Mouse (Mus musculus) regulatory T cell (primary cell): ENCODE measurements around the gene Il27ra.

Experiments
- in situ Hi-C: fragments of 300-600 bp; cut with MboI, MseI; formaldehyde crosslinking; loops from one replicate; pipeline ENCODE4 v1.15.1; 2025; ENCODE audit warnings: high pct_unique_total_duplicates

The Il27ra gene

DNA sequence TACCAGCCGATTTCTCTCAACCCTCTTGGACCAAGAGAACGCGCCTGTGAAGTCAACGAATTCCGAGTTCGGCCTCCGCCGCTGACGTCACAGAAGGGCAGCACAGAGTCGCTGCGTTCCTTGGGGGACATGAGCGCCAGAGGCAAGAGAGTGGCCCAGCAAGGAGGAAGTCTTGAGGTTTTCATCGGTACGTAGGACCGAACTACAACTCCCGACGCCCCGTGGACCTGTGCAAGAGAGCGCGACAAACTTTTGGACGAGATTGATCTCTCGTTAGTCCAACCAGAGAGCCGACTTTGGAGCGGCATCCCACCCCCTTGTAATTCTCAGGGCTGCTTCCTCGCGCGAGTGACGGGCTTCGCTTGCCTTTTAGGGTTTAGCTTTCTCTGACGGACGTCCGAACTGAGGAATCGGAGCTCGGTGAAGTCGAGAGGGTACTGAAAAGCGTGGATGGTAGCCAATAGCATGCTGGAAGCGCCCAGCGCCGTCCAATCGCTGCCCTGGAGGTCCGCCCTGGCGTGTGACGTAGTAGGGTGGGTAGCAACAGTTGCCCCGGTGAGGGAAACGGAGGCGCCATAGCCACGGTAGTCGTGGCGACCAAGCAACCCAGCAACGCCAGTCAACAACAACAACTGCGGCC lies 24.0 kb upstream of the Il27ra start, which contains the start of gene Rfx1:
TSS of gene Rfx1 (plus strand) at position 544 of the 640 bp plus-strand sequence.
- in situ Hi-C loops: no loop called here

DNA sequence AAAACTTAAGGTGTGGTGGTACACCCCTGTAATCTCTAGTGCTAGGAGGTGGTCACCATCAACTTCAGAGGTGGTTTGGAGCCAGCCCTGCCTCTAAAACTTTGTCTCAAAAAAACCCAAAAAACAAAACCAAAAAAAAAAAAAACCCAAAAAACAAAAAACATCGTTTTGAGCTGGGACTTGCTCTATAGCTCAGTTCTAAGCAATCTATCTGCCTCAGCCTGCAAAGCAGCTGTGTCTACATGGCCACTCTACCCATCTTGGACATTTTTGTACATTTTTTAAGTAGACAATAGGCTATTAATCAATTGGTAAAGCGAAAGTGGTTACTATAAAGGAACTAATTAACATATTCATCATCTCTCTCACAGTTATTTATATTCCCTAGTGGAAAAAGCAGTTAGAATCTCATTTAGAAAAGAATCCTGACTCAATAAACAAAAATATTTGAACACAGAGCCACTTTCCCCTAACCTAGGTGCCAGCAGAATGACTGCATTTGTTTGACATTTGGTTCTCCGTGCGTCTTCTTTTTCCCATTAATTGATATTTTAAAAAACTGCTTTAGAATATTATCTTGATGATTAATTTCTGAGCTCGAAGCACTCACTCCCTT lies 23.2 kb upstream of the Il27ra start:
- in situ Hi-C loops: no loop called here

DNA sequence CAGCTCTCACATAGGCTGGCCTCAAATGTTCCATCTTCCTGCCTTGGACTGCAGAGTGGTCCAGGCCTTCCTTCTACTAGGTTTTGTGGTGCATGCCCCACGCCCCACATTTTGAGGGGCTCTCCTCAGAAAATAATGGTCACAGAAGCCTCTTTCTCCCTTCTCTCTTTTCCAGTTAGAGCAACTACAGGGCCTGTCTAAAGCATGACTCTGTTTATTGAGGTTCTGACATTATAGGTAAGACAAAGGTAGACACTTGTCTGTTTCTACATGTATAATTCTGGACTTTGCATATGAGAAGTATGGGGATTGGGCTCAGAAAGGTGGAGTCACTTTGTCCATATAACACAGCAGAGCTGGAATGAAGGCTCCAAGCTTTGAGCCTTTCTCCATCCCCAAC lies 22.6 kb upstream of the Il27ra start, which contains the start of gene Gm10643:
TSS of gene Gm10643 (minus strand) at position 101 of the 400 bp plus-strand sequence.
- in situ Hi-C loops: no loop called here

DNA sequence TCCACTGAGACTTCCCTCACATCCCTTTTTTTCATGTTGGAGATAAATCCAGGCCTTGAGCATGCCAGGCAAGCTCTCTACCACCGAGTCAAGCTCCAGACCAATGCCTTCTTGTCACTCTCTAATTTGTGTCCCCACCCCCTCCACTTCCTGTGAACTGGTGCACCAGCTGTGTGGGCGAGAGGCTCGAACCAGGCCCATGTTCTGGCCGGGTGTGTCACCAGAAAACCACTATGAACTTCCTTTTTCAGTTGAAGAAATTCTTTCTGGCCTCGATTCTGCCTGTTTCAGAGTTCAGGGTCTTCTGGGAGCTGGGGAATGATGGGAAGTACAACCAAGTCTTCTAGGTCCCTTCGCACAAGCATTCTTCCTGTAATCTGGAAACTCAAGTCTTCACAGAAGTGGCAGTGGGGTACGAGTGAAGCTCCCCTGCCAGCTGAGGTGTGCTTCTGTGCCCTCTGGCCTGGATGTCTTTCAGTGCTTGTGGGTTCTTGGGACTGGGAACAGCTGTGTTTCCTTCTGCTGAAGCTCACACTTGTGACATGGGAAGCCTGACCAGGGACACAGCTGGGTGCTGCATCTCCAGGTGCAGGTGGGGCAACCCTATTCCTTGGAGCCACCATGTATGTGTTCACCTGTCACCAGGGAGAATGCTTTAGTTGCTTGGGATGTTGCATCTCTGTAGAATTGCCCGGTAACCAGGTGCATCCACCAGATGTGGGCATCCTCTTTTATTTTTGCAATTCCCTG lies 21.6 kb upstream of the Il27ra start:
- in situ Hi-C loops: no loop called here

DNA sequence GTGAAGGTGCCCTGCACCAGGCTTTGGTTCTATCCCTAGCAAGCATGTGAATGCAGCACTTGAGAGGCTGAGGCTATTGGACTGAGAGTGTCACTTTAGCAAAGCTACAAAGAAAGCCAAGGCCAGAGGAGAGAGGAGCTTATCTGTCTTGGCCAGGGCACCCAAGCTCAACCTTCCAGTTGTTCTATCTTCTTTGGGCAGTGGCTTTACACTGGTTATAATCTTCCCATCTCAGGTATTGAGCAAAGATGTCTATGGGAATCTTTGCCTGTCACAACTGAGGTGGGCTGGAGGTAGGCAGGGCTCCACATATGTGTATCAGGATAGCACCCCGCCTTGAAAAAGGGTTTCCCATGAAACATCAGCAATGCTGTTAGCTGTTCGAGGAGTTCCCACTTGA lies 17.9 kb upstream of the Il27ra start:
- in situ Hi-C loops: no loop called here

DNA sequence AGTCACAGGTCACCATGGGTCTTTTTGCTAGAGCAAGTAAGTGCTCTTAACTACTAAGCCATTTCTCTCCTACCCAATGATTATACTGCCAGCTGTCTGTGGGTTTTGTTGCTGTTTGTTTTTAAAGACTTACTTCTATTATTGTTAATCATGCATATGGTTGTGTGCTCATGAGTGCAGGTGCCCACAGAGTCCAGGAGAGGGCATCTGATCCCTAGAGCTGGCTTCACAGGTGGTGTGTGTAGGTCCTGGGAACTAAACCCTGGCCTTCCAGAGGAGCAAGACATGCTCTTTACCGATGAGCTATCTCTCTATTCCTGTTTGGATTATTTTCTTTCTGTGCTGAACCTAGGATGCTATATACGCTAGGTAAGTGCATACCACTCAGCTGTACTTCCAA lies 16.8 kb upstream of the Il27ra start:
- in situ Hi-C loops: no loop called here

DNA sequence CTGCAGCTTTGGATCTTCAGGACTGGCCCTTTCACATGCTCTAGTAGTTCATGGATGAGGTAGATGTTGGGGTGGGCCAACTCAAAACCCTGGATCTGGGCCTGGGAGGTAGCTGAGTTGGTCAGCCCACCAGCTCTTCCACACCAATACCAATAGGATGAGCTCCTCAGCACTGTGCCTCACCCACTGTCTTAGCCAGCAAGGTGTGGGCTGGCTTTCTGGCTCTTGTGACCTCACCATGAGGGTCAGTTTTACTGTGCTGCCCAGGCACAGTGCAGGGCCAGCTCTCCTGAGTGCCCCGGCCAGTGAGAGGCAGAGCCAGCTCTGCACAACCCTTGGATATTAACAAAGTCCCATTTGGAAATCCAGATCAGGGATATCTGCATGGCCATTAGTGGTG lies 15.4 kb upstream of the Il27ra start:
- in situ Hi-C loops: no loop called here

DNA sequence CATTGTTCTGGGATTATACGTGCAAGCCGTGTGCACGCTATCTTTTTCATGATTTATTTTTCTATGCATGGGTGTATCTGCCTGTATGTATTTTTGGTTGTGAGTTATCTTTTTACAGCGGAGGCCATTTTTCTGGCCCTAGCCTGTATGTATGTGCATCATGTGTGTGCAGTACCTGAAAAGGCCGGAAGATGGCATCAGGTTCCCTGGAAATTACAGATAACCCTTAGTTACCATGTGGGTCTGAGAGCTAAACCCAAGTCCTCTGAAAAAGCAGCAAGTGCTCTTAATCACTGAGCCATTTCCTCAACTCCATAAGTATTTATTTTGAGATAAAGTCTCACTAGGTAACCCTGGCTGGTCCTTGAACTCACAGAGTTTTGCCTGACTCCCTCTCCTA lies 10.8 kb upstream of the Il27ra start:
- in situ Hi-C loops: no loop called here

DNA sequence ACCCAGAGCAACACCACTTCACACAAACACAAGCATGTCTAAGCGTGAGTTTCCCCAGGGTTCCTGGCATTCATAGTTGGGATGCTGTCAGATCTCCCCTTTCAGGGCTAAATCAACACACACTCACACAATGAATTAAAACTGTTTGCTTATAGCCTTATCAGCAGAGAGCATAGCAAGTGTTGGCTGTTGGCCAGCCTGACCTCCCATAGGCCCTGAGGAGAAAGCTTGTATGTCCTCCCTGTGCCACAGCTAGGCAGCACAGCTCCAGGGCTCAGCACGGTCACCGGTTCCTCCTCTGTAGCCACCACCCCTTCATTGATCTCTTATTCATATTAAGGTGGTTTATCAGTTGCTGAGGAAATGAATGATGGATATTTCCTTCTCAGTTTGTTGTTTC lies 10.4 kb upstream of the Il27ra start:
- in situ Hi-C loops: no loop called here

DNA sequence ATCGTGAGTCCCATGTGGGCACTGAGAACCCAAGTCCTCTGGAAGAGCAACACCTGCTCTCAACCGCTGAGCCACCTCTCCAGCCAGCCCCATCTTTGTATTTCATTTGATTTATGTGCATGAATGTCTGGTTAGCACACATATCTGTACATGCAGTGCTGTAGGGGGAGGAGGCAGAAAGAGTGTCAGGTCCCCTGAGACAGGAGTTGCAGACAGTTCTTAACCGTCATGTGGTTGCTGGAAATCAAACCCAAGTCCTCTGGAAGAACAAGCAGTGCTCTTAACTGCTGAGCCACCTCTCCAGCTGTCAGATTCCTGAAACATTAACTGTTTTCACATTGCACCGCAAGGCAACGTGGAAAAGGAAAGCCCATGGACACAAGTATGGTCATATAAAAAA lies 5.8 kb upstream of the Il27ra start:
- in situ Hi-C loops: no loop called here

DNA sequence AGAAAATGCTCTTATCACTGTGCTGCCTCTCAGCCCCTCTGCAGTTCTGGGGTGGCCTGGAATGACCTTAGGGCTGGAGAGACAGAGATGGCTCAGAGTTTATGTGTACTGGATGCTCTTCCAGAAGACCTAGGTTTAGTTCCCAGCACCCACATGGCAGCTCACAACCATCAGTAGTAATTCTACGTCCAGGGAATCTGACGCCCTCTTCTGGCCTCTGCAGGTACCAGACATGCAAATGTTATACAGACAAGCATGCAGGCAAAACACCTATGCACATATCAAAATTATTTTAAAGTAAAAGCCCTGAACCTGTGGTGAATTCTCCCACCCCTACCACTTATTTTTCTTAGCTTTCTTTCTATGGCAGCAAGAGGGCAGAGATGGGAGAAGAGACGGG lies 4.1 kb upstream of the Il27ra start:
- in situ Hi-C loops: no loop called here

DNA sequence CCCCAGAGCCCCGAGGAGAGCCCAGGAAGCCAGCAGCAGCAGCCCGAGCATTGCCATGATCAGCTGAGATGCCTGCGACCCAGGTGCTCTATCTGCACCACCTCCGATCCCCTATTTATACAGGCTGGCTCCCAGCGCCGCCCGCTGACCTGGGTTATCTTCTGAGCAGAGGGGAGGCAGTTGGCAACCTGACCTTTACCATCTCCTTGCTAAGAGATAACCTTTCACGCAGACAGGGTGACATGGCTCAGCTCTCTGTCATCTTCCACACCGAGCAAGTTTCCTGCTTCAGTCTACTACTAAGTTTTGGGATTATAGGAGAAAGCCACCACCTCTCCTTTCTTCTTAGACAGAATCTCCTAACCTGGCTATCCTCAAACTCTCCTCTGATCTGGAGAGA lies 2.5 kb upstream of the Il27ra start, which contains the start of gene Rln3:
TSS of gene Rln3 (minus strand) at position 101 of the 400 bp plus-strand sequence.
- in situ Hi-C loops: loop anchor here (5.0 kb wide), 1 partner anchor 47 kb away; no protein-coding TSS in a partner anchor

DNA sequence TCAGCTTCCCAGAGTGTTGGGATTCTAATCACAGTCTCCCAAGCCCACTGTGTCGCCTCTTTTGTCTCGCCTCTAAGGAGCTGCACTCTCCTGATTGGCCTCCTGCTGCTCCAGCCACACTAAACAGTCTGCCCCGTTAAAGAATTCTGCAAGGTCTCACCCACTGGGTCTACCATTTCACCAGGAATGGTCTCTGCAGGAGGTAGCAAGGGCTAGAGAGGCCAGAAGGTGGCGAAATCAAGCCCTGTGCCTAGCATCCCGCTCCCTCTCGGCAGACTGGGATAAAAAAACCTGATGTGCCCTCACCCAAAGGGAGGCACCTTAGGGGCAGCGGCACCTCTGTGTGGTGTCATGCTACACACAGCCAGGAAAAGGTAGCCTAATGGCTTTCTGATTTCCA lies 1.7 kb upstream of the Il27ra start:
- in situ Hi-C loops: loop anchor here (5.0 kb wide), 1 partner anchor 48 kb away; no protein-coding TSS in a partner anchor

DNA sequence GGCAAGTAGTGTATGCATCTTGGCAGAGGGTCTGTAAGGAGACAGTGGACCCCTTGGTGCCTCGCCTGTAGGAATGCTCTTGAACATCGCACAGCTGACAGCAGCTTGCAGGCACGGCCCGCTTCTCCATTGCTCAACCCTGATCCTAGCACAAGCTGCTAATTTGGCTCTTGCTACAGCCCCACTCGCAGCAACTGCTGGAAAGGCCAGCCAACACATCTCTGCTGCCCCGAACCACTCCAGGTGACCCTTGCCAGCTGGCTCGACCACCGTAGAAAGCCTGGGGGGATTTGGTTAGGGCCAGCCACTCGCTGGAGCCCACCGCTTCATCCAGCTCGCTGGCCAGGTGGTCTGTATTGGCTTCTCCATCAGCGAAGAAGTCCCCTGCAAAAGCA lies 556 bp upstream of the Il27ra start:
- in situ Hi-C loops: loop anchor here (5.0 kb wide), 1 partner anchor 49 kb away; no protein-coding TSS in a partner anchor

DNA sequence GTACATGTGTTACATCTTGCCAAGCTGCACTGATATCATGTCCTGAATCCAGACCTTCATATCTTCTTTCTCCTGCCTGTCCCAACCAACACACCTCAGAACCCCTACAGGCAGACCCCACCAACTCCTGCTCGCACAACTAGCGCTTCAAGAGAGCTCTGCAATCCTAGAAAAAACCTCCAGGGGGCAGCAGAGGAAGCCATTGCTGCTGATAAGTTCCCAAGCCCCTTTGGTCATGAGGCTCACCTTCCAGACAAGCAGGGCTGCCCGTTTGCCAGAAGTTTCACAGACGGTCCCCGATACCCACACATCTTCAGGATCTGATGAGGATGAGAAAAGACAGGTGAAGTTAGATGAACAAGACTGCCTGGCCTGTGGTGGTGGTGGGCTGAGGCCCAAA lies 3.3 kb downstream of the Il27ra start:
- in situ Hi-C loops: no loop called here

DNA sequence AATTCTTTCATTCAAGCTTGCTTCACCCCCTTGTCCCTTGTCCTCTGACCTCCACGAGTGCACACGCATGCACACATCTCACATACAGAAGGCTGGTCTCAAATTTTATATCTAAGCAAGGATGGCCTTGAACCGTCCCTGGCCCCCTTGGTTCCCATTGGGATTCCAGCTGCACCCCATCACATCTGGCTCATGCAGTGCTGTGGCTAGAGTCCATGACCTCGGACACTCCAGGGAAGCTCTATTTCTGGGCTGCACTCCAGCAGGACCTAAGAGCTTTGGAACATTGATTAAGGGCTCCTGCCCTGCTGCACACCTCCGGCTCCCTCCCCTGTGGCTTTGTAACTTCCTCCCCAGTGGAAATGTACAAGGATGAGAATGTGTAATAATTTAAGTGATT lies 4.4 kb downstream of the Il27ra start:
- in situ Hi-C loops: no loop called here

DNA sequence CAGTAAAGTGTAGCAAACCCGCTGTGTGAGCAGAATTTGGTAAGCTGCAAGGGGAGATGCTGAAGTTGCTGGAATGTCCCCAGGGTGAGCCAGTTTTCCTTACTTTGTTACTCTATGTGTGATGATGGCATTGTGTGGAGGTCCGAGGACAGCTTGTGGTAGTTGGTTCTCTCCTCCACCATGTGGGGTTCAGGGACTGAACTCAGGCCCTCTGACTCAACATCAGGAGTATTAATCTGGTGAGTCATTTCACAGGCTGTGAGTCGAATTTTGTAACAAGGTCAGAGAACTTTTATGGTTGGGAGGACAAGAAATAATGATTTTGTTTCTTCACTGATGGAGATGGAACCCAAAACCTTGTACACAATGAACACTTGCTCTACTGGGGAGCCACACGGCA lies 9.6 kb downstream of the Il27ra start:
- in situ Hi-C loops: no loop called here

DNA sequence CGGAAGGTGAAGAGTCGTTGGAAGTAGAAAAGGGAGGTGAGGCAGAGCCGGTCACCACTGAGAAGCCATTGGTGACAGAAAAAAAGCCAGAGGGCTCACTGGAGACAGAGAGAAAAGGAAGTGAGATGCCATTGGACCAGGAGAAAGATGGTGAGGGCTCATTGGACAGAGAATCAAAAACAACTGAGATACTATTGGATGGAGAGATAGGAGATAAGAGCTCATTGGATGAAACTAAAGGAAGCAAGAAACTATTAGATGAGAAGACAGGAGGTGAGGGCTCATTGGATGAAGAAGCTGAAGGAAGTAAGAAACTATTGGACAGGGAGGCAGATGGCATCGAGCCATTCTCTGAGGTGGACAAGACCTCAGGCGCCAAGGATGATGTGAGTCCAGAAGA lies 13.1 kb downstream of the Il27ra start:
- in situ Hi-C loops: loop anchor here (10.0 kb wide), 1 partner anchor 336 kb away; no protein-coding TSS in a partner anchor

DNA sequence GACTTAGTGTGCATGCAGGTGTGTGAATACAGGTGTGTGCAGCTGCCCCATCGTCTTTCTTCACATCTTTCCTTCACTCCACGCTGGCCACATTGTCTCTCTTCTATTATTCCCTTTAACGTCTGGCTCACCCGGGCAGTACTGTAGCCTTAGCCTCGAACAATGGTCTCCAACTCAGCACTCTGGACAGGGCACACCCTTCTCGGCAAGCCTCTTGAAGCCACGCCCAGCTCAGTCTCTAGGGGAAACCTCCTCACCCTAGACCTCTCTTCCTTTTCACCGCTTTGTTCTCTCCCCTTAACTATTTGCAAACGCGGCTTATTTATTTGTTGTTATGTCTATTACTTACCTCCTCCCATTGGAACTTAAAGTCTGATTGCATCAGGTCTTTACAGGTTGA lies 14.9 kb downstream of the Il27ra start:
- in situ Hi-C loops: loop anchor here (10.0 kb wide), 1 partner anchor 337 kb away; no protein-coding TSS in a partner anchor

DNA sequence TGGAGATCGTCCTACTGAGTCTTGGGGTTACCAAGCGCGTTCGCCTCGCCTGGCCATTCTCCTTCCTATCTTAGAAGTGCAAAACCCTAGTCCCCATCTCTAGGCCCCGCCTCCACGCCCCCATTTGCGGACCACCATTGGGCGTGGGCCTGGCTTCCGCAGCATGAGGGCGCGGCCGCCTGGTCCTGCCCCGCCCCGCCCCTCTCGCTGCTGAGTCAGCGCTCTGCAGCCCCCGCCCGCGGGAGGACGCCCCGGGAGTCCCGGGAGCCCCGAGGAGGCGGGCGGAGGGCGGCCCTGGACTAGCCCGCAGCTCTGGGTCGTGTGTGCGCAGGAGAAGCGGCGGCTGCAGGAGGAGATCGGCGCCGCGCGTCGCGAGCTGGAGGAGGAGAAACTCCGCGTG lies 16.5 kb downstream of the Il27ra start:
- in situ Hi-C loops: loop anchor here (10.0 kb wide), 1 partner anchor 339 kb away; no protein-coding TSS in a partner anchor

DNA sequence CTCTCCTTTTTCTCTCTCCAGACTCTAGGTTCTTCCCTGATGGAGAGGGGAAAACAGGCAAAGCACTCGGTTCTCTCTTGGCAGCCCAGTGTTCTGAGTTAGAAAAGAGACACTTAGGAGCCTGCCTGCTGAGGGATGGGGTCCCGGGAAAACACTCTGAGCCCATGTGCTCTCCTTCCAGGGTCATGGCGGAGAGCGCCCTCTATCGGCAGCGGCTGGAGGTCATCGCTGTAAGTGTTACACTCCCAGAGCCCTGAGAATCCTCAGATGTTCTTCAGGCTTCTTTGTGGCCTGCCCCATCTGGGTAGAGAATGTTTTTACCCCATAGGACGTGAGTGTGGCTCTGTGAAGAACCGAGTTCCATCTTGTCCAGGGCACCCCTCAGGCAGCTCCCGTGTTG lies 18.2 kb downstream of the Il27ra start:
- in situ Hi-C loops: loop anchor here (10.0 kb wide), 1 partner anchor 341 kb away; no protein-coding TSS in a partner anchor

DNA sequence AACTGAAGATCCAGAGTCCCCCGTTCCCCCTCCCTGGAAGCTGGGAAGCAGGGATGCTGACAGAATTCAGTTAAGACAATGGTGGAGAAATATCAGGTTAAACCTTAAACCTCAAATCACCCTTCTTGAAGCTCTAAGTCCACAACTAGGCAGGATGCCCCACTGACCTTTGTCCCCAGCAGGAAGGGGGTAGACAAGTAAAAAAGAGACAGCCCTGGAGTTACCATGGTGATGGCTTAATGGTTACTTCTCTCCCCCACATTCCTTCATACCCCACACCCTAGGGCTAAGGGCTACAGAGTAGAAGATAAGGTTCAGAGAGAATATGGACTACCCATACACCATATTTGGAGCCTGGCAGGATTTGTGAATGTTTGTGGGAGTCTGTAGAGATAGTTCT lies 18.8 kb downstream of the Il27ra start:
- in situ Hi-C loops: loop anchor here (10.0 kb wide), 1 partner anchor 341 kb away; no protein-coding TSS in a partner anchor
